Mouse (Mus musculus): ENCODE data around the gene Wdr38. TPM values are rescaled to one million over a fixed set of nuclear protein-coding genes. Genes with fewer than 3 reads are reported as not detected.

Wdr38 gene
- total RNA-seq, 2 experiments from 2014 or later: 0.15 to 0.84 TPM

GRCm38 (mm10) chr2:39020004-39020403 is 22.7 kb downstream of the Wdr38 start:
- no peak for ATAC-seq (replicated peaks; ENCODE audit: poor library complexity, severe bottlenecking)

GRCm38 (mm10) chr2:39031611-39032010 is 34.3 kb downstream of the Wdr38 start:
- ATAC-seq (replicated peaks; ENCODE audit: poor library complexity, severe bottlenecking): no peak

GRCm38 (mm10) chr2:39040215-39040614 is 42.9 kb downstream of the Wdr38 start:
- ATAC-seq (replicated peaks; ENCODE audit: poor library complexity, severe bottlenecking): no peak

DNA sequence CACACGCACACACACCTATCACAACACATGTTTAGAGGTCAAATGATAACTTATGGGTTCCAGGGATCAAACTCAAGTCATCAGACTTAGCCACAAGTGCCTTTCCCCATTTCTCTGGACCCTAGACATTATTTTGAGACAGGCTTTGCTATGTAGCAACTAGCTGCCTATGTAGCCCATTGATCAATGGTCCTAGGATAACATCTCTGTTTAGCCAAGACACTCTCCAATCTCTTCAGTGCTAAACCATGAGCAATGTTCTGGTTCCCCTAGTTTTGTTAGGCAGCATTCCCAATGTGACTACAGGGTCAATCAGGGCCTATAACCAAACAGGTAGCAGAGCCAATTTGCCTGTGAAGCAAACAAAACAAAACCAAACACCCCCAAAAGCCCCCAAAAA is 51.2 kb downstream of the Wdr38 start:
- ATAC-seq (replicated peaks; ENCODE audit: poor library complexity, severe bottlenecking): no peak

Other genes starting within 250 kb of the Wdr38 start
- 0.11 TPM in 2 replicates for gene Nr6a1, start 69.8 kb upstream of the Wdr38 start, total RNA-seq (2014; fragmentation: Nextera tagmentation)
- gene Nr6a1, start 69.8 kb upstream of the Wdr38 start, total RNA-seq (2017): 0.30 and 1.3 TPM in 2 replicates
- gene Olfml2a, start 65.5 kb upstream of the Wdr38 start, total RNA-seq (2014; fragmentation: Nextera tagmentation): not detected in 2 replicates
- gene Olfml2a, start 65.5 kb upstream of the Wdr38 start, total RNA-seq (2017): not detected in 2 replicates
- gene Arpc5l, start 7.9 kb downstream of the Wdr38 start, total RNA-seq (2014; fragmentation: Nextera tagmentation): 71.2 and 74.7 TPM in 2 replicates
- gene Arpc5l, start 7.9 kb downstream of the Wdr38 start, total RNA-seq (2017): 59.5 and 65.2 TPM in 2 replicates
- gene Rpl35, start 8.1 kb downstream of the Wdr38 start, total RNA-seq (2014; fragmentation: Nextera tagmentation): 1,205 and 1,260 TPM in 2 replicates
- 1,673 and 1,927 TPM in 2 replicates for gene Rpl35, start 8.1 kb downstream of the Wdr38 start, total RNA-seq (2017)
- gene Golga1, start 68.1 kb downstream of the Wdr38 start, total RNA-seq (2014; fragmentation: Nextera tagmentation): 13.0 and 15.7 TPM in 2 replicates
- 13.8 and 17.2 TPM in 2 replicates for gene Golga1, start 68.1 kb downstream of the Wdr38 start, total RNA-seq (2017)
- 6.5 and 13.0 TPM in 2 replicates for gene Scai, start 193.3 kb downstream of the Wdr38 start, total RNA-seq (2014; fragmentation: Nextera tagmentation)
- gene Scai, start 193.3 kb downstream of the Wdr38 start, total RNA-seq (2017): 4.4 and 7.2 TPM in 2 replicates
- gene Ppp6c, start 229.0 kb downstream of the Wdr38 start, total RNA-seq (2014; fragmentation: Nextera tagmentation): 64.6 and 91.3 TPM in 2 replicates
- gene Ppp6c, start 229.0 kb downstream of the Wdr38 start, total RNA-seq (2017): 70.4 and 86.3 TPM in 2 replicates

Data from granulocyte monocyte progenitor cell, adult 5-6 weeks (primary cell).